Comparison of ENCODE assay signal across 8 mouse cellular contexts in genomic region chr8:11924165-11924564, GRCm38 (mm10).
DNase-seq lines count a peak whose midpoint lies in the region; ATAC-seq and TF ChIP-seq lines count a peak whose summit lies in the region.

No protein-coding gene starts in this region.

- TF ChIP-seq POLR2A in liver, adult 2 months (IDR thresholded peaks at IDR 0.05; ENCODE audit: extremely low read depth, insufficient read depth, low read length) = no peak
- no peak for TF ChIP-seq POLR2A in cortical plate, adult 2 months (IDR thresholded peaks at IDR 0.05; ENCODE audit: extremely low read depth, insufficient read depth, low read length)
- TF ChIP-seq POLR2A in olfactory bulb, adult 2 months (IDR thresholded peaks at IDR 0.05; ENCODE audit: insufficient read depth, low read depth, low read length) = no peak

- peak; percentile 57 for TF ChIP-seq CTCF in liver, adult 2 months (IDR thresholded peaks at IDR 0.05; ENCODE audit: low read depth, low read length)
- peak; percentile 67 for TF ChIP-seq CTCF in cortical plate, adult 2 months (IDR thresholded peaks at IDR 0.05; ENCODE audit: extremely low read depth, insufficient read depth, low read length)
- 0 out of 2 replicates have a peak, but pooled peaks have one; percentile 22 for TF ChIP-seq CTCF in olfactory bulb, adult 2 months (IDR thresholded peaks at IDR 0.05; ENCODE audit: insufficient read depth, low read depth, low read length)

- WGBS in liver, adult 2 months = 53% methylated on average over 11 of the region's 11 CpGs
- 54% methylated on average over 11 of the region's 11 CpGs for WGBS in liver, embryonic 11.5 days
- 51% methylated on average over 11 of the region's 11 CpGs for WGBS in olfactory bulb, adult 2 months

- no peak for ATAC-seq in liver, embryonic 11.5 days (replicated peaks; ENCODE audit: low FRiP score)

- intact Hi-C loops in heart, postnatal 36 days (cut with DNase I) = loop anchor here (1.0 to 5.0 kb wide), 3 partner anchors 77 to 169 kb away; no protein-coding TSS in a partner anchor
- intact Hi-C loops in left cerebral cortex, postnatal 25 days (cut with DNase I) = loop anchor here (2.0 kb wide), 1 partner anchor 167 kb away; no protein-coding TSS in a partner anchor

- no peaks in the 10 kb centered on the region for H3K27me3 ChIP-seq in liver, adult 2 months (ENCODE audit: control insufficient read depth, insufficient read depth, low read length)
- no peaks in the 10 kb centered on the region for H3K27me3 ChIP-seq in liver, embryonic 11.5 days (replicated peaks; ENCODE audit: control insufficient read depth, insufficient read depth, low read length)

- no peak overlapping the region for H3K27ac ChIP-seq in liver, adult 2 months (replicated peaks; ENCODE audit: insufficient read depth, low read depth, low read length)
- H3K27ac ChIP-seq in liver, embryonic 11.5 days (ENCODE audit: low read depth, low read length) = no peak overlapping the region
- no peak overlapping the region for H3K27ac ChIP-seq in cortical plate, adult 2 months (ENCODE audit: insufficient read depth, low read length)
- no peak overlapping the region for H3K27ac ChIP-seq in olfactory bulb, adult 2 months (ENCODE audit: insufficient read depth, low read depth, low read length)

- no peaks in the 10 kb centered on the region for H3K9me3 ChIP-seq in liver, embryonic 11.5 days (ENCODE audit: control insufficient read depth, low read length)

- DNase-seq in liver, adult 2 months (ENCODE audit: extremely low read depth, low read depth, low spot score) = peak; percentile 67
- DNase-seq in liver, embryonic 11.5 days (ENCODE audit: low spot score) = no peak
- peak; percentile 80 for DNase-seq in adrenal gland, adult 2 months
- DNase-seq in heart, postnatal 36 days = peak; percentile 71 to 74
- peak; percentile 62 to 67 for DNase-seq in left cerebral cortex, postnatal 25 days (ENCODE audit: low spot score in 2 of 2)
- peak; percentile 7 to 63 for DNase-seq in thymus, postnatal 10 days (ENCODE audit: low spot score in 2 of 2)

- H3K4me1 ChIP-seq in liver, adult 2 months (ENCODE audit: control insufficient read depth, insufficient read depth, low read length) = no peaks in the 10 kb centered on the region
- H3K4me1 ChIP-seq in liver, embryonic 11.5 days (replicated peaks; ENCODE audit: control insufficient read depth, insufficient read depth, low read length) = no peaks in the 10 kb centered on the region
- no peaks in the 10 kb centered on the region for H3K4me1 ChIP-seq in cortical plate, adult 2 months (ENCODE audit: control insufficient read depth, insufficient read depth, low read length)
- no peaks in the 10 kb centered on the region for H3K4me1 ChIP-seq in olfactory bulb, adult 2 months (ENCODE audit: control insufficient read depth, insufficient read depth, low read length)

- H3K36me3 ChIP-seq in liver, adult 2 months (ENCODE audit: control insufficient read depth, insufficient read depth, low read length) = no peaks in the 10 kb centered on the region
- H3K36me3 ChIP-seq in liver, embryonic 11.5 days (ENCODE audit: control insufficient read depth, insufficient read depth, low read length) = no peaks in the 10 kb centered on the region

- H3K79me2 ChIP-seq in liver, adult 2 months (ENCODE audit: control insufficient read depth, insufficient read depth, low read length) = no peaks in the 10 kb centered on the region

- no peak overlapping the region for H3K9ac ChIP-seq in liver, adult 2 months (ENCODE audit: low read depth, low read length)
- no peak overlapping the region for H3K9ac ChIP-seq in liver, embryonic 11.5 days (ENCODE audit: low read depth, low read length)

- H3K4me2 ChIP-seq in liver, embryonic 11.5 days = no peak overlapping the region

- H3K4me3 ChIP-seq in liver, adult 2 months (ENCODE audit: insufficient read depth, low read depth, low read length) = no peak overlapping the region
- H3K4me3 ChIP-seq in liver, embryonic 11.5 days (ENCODE audit: low read depth, low read length) = no peak overlapping the region
- no peak overlapping the region for H3K4me3 ChIP-seq in cortical plate, adult 2 months (ENCODE audit: insufficient read depth, low read length)
- no peak overlapping the region for H3K4me3 ChIP-seq in olfactory bulb, adult 2 months (ENCODE audit: insufficient read depth, low read depth, low read length)
